Mouse (Mus musculus): ENCODE data around the gene Slc39a1.
"Not testable (repeated sequence)": the region's sequence is repeated elsewhere in the genome, so short reads cannot be mapped to it uniquely, and the experiment has no call there.

The Slc39a1 gene

DNA sequence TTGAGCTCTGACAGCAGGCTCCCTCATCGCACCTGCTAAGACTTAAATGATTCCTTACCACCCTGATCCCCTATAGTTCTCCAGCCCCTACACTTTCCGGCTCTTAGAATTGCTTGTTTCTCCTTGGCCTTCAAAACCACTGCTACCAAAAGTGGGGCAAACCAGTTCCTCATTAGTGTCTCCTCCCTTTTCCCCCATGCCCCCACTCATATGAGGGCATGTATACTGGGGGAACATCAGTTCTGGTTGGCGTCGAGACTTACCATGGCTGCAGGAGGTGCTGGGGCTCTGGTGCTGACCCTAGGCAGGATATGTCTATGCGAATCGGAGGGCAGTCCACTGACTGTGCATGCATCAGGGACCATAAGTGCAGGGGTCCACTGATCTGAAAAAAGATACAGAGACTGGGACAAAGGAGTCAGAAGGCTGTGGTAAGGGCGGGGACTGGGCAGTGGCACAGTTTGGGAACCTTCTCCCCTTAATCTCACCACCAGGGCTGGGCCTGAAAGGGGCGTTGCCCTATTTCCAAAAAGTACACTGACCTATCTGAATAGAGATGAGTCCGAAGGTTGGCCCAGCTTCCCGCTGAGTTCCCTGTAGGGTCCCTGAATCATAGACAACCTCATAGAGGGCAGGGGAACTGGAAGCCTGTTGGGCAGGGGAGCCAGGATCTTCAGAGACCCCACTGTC is 6.2 kb upstream of the Slc39a1 start:
- DNase-seq (ENCODE audit: extremely low spot score): no peak

DNA sequence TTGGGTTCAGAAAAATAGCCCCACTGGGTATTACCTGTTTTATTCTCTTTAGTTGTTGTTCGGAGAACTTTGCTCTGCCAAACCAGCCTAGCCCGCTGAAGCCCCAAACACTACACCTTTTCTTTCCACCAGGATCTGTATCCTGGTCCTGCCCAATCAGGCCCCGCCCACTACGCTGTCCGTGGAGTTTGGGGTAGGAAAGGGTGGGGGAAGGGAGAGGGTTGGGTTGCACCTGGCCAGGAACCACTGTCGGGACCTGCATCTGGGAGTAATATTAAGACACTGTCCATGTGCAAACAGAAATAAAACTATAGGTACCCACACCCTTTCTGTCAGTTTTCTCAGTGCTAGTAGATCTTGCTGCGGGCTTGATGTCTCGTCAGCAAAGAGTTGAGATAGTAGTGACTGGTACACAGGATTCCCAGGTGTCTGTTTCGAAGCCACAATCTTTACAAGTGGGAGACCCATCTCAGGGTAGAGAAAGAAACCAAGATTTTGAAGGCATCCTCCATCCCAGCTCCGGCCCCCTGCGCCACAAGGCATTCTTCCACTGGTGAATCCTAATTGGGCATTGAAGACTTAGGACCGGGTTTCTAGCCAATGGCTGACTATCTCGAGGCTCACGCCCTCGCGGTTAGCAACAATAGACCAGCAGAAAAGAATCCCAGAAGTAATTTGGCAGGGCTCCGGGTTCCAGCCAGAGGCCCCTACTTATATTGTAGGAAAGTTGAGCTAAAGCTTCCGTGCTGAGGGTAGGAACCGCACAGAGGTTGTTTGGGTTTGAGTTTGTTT is 4.8 kb upstream of the Slc39a1 start, which contains the start of gene Creb3l4:
Creb3l4 (minus strand) TSS at position 529 of the 792 bp plus-strand sequence.
- DNase-seq (ENCODE audit: extremely low spot score): peak; percentile 76

DNA sequence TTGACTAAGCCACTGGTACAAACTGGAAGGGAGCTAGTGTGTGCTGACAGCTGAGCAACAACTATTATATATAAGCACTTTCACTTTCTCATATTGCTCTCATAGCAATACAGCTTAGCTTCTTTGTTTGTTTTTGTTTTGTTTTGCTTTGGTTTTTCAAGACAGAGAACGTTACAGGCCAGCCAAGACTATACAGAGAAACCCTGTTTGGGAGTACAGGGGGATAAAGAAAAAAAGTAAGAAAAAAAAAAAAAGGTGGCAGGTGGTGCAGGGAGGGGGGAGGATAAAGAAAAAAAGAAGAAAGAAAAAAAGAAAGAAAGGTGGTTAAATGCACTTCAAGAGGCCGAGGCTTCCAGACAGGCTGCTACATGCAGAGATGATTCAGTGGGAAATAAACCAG is 2.6 kb upstream of the Slc39a1 start:
- DNase-seq (ENCODE audit: extremely low spot score): no peak

DNA sequence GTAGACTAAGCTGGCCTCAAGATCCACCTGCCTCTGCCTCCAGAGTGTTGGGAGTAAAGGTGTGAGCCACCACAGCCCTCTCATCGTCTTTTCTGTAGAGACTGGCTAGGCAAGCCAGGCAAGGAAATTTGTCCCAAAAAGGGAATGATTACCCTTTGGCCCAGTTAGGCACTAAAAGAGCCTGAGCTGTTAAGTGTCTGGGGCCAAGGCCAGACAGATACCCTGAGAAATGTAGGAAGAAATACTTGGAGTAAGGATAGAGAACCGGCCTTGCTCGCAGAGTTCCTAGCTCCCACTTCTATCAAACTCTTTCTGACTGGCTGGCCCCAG is 377 bp upstream of the Slc39a1 start:
- no peak for DNase-seq (ENCODE audit: extremely low spot score)

DNA sequence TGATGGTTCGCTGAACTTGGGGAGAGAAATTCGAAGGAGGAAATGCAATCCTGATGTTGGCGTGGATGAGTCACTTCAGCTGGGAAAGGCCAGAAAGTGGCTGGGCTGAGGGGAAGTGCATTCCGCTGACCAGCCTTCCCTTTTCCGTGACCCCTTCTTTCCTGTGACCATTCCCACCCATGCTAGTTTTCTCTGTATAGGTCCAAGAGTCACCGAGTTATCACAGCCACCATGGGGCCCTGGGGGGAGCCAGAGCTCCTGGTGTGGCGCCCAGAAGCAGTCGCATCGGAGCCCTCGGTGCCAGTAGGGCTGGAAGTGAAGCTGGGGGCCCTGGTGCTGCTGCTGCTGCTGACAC is 751 bp downstream of the Slc39a1 start:
- DNase-seq (ENCODE audit: extremely low spot score): no peak

DNA sequence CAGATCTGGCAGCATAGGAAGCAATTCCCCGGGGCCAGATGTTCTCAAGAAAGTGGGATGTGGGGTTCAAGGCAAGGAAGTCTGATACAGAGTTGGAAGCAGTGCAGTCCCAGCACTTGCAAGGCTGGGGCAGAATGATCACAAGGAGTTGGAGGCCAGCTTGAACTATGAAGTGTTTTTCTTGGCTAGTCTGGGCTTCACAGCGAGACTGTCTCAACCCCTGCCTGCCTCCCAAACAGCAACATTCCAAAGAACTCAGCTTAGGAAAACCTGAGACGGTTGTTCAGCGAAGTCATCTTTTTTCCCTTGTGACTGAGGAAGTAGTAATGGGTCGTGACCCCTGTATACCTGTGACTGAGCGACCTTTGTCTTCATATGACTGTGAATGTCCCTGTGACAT is 2.8 kb downstream of the Slc39a1 start:
- no peak for DNase-seq (ENCODE audit: extremely low spot score)

DNA sequence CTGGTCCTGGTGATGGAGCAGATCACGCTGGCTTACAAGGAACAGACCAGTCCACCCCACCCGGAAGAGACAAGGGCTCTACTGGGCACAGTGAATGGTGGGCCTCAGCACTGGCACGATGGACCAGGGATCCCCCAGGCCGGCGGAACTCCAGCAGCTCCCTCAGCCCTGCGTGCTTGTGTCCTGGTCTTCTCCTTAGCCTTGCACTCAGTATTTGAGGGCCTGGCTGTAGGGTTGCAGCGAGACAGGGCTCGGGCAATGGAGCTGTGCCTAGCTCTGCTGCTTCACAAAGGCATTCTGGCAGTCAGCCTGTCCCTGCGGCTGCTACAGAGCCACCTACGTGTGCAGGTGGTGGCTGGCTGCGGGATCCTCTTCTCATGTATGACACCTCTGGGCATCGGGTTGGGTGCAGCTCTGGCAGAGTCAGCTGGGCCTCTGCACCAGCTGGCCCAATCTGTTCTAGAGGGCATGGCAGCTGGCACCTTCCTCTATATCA is 3.8 kb downstream of the Slc39a1 start:
- not testable (repeated sequence) for DNase-seq (ENCODE audit: extremely low spot score)

DNA sequence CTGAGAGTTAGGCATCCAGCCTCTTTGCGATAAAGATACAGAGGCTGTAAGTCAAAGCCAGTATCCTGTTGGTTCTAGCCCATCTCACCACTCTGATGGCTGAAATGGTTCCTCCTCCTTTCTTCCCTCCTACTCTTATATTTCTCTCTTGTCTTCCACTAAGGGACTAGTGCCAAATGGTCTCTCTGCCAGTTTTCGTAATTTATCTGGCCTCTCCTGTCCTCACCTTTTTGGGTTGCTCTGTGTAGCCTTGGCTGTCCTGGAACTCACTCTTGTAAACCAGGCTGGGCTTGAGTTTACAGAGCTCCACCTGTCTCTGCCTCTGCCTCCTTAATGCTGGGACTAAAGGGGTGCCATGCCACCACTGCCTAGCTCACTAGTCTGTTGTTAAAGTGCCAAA is 4.7 kb downstream of the Slc39a1 start:
- not testable (repeated sequence) for DNase-seq (ENCODE audit: extremely low spot score)

DNA sequence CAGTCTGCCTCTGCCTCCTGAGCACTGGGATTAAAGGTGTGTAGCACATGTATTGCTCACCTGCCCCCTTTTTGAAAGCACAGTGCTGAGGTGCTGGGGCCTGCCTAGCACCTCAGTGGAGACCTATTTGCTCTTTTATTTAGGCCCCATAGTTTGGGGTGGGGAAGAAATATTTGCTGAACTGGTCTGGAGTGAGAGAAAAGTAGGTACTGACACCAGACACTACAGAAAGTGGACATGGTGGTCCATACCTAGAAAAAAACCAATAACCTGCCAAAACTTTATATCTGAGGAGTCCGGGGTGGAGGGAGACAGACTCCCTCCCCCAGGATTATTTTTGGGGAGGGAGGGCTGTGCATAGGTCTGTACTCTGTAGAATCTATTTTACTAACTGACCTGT is 5.2 kb downstream of the Slc39a1 start:
- not testable (repeated sequence) for DNase-seq (ENCODE audit: extremely low spot score)

DNA sequence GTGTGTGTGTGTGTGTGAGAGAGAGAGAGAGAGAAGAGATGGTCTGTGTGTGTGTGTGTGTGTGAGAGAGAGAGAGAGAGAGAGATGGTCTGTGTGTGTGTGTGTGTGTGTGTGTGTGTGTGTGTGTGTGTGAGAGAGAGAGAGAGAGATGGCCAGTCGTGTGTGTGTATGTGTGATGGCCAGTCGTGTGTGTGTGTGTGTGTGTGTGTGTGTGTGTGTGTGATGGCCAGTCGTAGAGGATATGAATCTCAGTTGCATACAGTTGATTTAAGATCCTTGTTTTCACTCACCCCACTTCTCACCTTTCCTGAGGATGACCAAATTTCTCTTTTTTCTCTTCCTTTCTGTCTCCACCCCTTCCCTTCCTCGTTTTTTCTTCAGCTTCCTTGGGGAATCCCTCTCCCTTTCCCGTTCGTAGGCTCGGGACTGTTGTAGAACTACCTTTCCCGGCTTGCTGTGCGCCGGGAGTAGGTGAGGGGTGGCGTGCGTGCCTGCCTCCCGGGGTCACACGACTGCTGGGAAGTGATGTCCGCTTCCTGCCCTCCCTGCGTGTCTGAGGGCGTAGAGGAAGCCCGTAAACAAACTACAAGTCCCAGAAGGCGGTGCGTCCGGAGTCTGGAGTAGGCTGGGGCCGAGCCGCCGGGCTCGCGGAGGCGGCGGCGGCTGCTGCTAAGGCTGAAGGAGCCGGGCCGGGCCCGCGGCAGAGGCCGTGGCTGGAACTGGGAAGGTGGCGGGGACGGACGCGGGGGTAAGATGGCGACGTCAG is 5.9 kb downstream of the Slc39a1 start, which contains the start of gene Crtc2:
Crtc2 (plus strand) TSS at position 511 of the 766 bp plus-strand sequence.
- peak; percentile 93 for DNase-seq (ENCODE audit: extremely low spot score)

DNA sequence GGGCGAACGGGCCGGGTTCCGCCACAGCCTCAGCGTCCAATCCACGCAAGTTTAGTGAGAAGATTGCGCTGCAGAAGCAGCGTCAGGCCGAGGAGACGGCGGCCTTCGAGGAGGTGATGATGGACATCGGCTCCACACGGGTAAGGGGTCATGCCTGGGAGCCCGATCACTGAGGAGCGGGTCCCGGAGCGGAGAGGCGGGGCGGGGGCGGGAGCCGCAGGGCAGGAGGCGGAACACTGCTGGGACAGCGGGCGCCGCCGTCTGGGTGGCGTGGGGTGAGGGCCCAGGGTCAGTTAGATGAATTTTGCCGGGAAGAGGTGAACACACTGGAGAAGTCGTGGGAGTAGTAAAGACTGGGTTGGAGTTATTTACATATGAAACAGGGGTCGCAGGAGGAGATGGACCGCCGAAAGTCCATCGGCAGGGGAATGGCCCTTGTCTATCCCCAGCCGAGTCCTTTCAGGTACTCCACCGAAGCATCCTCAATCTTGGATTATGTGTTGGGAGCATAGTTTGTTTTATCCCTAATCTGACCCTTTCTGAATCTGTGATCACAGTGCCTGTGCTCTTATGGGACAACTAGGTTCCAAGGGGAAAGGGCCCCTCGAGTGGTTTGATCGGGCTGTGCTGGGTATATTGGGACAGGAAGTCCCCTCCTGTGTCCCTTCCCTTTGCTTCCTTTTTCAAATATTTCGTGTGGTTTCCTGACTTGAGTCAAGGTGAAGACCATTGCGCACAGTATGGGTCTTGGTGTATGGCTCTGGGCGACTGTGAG is 6.6 kb downstream of the Slc39a1 start:
- DNase-seq (ENCODE audit: extremely low spot score): no peak

DNA sequence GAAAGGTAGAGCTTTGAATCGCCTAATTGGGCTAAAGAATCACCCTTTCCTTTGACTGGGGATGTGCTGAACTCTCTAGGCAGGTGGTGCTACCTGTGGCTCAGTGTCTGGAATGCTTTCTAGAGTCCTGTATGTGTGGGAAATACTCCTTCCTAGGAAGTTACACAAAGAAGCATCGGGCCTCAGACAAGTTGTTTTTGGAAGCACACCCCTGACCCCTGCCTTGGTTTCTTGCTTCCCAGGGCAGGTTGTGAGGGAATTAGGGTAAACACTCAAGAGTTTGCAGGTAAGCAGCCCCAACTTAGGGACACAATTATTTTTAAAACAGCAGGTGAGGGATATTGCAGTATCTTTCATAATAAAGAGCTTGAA is 7.2 kb downstream of the Slc39a1 start:
- no peak for DNase-seq (ENCODE audit: extremely low spot score)

DNA sequence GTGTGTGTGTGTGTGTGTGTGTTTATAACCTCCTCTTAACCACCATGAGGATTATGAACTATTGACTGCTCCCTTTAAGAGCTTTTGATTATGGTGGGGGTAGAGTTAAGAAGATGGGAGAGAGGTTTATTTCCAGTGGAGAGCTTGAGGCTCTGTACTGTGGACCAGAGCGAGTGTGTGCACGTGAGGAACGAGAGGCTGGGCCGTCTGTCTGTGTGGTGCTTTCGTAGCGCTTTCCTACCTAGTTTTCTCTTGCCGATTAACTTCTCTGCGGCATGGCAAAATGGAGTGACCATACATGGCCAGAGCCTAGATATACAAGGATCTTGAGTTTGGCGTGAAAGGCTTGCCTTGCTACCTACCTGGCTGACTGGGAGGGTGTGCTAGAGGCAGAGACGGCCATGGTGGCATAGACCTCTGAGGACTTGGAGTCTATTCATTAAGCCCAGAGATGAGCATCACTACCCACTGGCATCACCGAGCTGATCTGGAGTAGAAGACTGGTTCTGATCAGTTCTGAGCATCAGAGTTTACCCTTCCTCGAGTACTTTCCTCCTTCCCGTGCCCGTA is 7.9 kb downstream of the Slc39a1 start:
- DNase-seq (ENCODE audit: extremely low spot score): no peak

DNA sequence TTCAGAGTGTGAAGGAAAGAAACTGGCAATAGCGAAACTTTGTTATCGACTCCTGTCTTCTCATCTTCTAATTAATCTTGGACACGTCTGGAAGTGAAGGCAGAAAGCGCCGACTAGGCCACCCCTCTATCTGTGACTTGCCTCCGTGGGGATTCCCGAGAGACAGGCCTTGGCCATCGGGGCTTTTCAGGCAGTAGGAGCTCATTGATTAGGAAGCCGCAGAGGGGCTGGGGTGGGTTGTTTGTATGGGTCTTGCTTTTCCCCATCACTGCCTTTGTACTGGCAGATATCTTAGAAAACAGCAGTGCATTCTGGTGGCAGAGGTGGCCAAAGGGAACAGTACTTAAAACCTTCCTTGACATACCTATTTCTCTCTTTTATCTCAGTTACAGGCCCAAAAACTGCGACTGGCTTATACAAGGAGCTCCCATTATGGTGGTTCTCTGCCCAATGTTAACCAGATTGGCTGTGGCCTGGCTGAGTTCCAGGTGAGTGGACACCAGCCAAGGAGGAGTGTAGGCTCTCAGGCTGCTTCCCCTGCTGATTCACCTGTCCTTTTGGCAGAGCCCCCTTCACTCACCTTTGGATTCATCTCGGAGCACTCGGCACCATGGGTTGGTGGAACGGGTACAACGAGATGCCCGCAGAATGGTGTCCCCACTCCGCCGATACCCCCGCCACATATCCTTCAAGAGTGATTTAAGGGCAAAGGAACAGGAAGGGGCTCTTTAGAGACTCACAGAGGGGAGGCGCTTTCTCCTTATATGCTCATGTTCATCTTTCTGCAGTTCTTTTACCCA is 9.0 kb downstream of the Slc39a1 start:
- no peak for DNase-seq (ENCODE audit: extremely low spot score)

DNA sequence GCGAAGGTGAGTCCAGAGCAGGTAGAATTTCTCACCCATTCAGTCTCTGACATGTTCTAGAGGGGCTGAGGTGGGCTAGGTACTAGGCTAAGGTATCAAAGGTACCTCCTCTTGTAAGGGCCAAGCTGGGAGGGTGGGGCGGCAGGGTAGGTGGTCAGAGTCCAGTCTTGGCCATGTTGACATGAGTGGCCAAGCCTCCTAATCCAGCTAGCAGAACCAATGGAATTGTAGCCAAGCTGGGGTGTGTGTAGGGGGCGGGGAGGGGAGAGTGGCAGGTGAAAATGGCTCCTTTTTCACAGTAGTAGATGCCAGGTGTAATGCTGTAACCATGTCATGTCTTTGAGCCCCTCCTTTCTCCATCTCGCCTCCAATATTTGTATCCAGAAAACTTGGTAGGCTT is 10.5 kb downstream of the Slc39a1 start:
- no peak for DNase-seq (ENCODE audit: extremely low spot score)

DNA sequence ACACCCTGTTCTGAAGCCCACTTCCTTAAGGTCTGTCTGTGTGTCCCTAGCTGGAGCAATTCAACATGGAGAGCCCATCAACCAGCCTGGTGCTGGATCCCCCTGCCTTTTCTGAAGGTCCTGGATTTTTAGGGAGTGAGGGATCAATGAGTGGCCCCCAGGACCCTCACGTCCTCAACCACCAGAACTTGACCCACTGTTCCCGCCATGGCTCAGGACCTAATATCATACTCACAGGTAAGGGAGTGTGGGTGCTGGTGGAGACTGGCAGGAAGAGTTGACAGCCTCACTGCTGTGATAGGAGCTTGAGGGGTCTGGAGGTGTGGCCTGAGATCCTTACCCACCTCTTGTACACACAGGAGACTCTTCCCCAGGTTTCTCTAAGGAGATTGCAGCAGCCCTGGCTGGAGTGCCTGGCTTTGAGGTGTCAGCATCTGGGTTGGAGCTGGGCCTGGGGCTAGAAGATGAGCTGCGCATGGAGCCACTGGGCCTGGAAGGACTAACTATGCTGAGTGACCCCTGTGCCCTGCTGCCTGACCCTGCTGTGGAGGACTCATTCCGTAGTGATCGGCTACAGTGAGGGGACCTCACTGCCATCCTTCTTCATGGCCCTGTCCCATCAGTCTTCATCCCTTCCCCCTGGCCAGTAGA is 15.3 kb downstream of the Slc39a1 start:
- no peak for DNase-seq (ENCODE audit: extremely low spot score)

DNA sequence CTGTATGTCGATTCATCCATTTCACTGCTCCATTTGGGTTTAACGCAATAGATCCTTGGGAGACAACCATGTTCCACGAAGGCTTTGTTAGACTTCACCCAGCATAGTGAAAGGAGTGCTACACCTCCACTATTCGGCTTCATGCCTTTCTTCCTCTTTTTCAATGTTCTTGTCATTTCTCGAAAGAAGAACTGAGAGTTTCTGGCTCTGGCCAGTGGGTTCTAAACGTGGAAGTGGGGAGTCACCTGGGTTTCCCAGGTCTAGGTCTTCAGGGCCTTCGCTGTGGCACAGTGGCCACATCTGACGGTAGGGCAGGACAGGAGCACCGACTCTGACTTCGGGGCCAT is 16.7 kb downstream of the Slc39a1 start:
- no peak for DNase-seq (ENCODE audit: extremely low spot score)

DNA sequence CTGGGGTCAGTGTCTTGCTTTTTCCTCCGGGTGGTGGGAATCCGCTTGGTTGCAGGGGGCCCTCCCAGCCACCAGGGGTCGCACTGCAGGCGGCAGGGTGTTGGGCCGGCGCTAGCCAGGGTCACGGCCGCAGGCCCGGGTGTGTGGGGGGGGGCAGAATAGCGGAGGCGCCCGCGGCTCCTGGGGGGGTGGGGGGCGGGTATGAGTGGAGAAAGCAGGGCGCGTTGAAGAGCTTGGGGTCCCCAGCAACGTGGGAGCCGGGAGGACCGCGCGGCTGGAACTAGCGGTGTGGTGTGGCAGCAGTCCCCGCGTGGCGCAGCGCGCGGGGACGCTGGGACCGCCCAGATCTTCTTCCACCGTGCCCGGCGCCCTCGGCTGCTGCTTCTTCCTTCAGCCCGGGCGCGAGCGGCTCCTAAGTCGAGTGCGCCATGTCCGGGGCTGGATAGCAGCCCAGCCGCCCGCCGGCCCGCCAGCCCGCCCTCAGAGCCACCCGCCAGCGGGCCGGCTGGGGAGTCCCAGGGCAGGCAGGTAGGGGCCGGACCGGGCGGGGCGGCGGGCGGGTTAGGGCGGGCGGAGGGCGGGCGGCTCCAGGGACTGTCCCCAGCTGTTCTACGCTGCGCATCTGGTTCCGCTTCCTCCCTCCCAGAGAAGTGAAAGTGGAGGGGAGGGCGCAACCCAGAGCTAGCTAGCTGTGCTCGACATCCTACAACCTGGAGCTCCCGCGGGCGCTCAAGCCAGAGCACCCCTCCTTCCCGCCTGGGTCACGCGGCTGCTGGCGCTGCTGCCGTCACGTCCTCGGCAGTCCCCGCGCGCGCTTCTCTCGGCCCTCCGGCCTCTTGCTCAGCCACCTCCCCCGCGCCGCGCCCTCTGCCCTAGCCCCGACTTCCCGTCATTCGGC is 17.3 kb downstream of the Slc39a1 start, which contains the start of gene Dennd4b:
Dennd4b (plus strand) TSS at position 152 of the 898 bp plus-strand sequence.
- DNase-seq (ENCODE audit: extremely low spot score): peak; percentile 95

Measured in embryo, embryonic 9.5 days (tissue).